Mouse (Mus musculus) MEL (cell line): ENCODE data around the gene Def8.

Experiments used
- CHD2 ChIP-seq: IDR thresholded peaks from 2 replicates; pipeline ENCODE4 v1.6.1; 2011; ENCODE audit warnings: low read length, improper control_type of control experiment
- CTCF ChIP-seq, 3 experiments: IDR thresholded peaks in 2 of 3; conservative IDR thresholded peaks in 1 of 3; 2 replicates each; pipeline ENCODE4 v1.5.1; 2011 to 2012; ENCODE audit warnings: low read length in 3 of 3, low read depth in 2 of 3, mild to moderate bottlenecking in 2 of 3, improper control_type of control experiment in 1 of 3, inconsistent platforms in 1 of 3, mixed read lengths in 1 of 3, moderate library complexity in 1 of 3; ENCODE audit not compliant: control insufficient read depth in 1 of 3, insufficient read depth in 1 of 3, poor library complexity in 1 of 3, severe bottlenecking in 1 of 3
- E2F4 ChIP-seq: IDR thresholded peaks from 2 replicates; pipeline ENCODE4 v1.6.1; 2011; ENCODE audit warnings: low read depth, low read length, improper control_type of control experiment, borderline replicate concordance
- EP300 ChIP-seq, 2 experiments: IDR thresholded peaks; 2 replicates each; pipeline ENCODE4 v1.6.1; 2011; ENCODE audit warnings: improper control_type of control experiment in 2 of 2, low read length in 2 of 2, low read depth in 1 of 2, mild to moderate bottlenecking in 1 of 2
- GABPA ChIP-seq: IDR thresholded peaks from 2 replicates; pipeline ENCODE4 v1.6.1; 2012; ENCODE audit warnings: low read depth, mild to moderate bottlenecking, inconsistent platforms, low read length, improper control_type of control experiment, moderate library complexity
- MAZ ChIP-seq: IDR thresholded peaks from 2 replicates; pipeline ENCODE4 v1.6.1; 2012; ENCODE audit warnings: low read depth, mild to moderate bottlenecking, inconsistent platforms, low read length, improper control_type of control experiment
- MYC ChIP-seq: IDR thresholded peaks from 2 replicates; pipeline ENCODE4 v1.6.1; 2011; ENCODE audit warnings: low read depth, mild to moderate bottlenecking, low read length, improper control_type of control experiment, moderate library complexity
- NRF1 ChIP-seq: IDR thresholded peaks from 2 replicates; pipeline ENCODE4 v1.6.1; 2014; ENCODE audit warnings: low read depth, mild to moderate bottlenecking, inconsistent platforms, low read length, improper control_type of control experiment, moderate library complexity; ENCODE audit not compliant: poor library complexity, insufficient read depth, severe bottlenecking
- POLR2A ChIP-seq, 2 experiments: IDR thresholded peaks; 2 replicates each; pipeline ENCODE4 v1.6.1; 2011 to 2012; ENCODE audit warnings: low read length in 2 of 2, mild to moderate bottlenecking in 2 of 2, control low read depth in 1 of 2, improper control_type of control experiment in 1 of 2, low read depth in 1 of 2, moderate library complexity in 1 of 2; ENCODE audit not compliant: control insufficient read depth in 1 of 2, insufficient read depth in 1 of 2, poor library complexity in 1 of 2
- POLR2AphosphoS2 ChIP-seq: IDR thresholded peaks from 2 replicates; pipeline ENCODE4 v1.6.1; 2011; ENCODE audit warnings: low read length, improper control_type of control experiment
- POLR2AphosphoS5 ChIP-seq: IDR thresholded peaks from 2 replicates; pipeline ENCODE4 v1.6.1; 2012; ENCODE audit warnings: low read depth, borderline replicate concordance, mild to moderate bottlenecking, inconsistent platforms, low read length, moderate library complexity, mixed read lengths
- SMC3 ChIP-seq: IDR thresholded peaks from 2 replicates; pipeline ENCODE4 v1.6.1; 2011; ENCODE audit warnings: low read depth, low read length, improper control_type of control experiment

DNA sequence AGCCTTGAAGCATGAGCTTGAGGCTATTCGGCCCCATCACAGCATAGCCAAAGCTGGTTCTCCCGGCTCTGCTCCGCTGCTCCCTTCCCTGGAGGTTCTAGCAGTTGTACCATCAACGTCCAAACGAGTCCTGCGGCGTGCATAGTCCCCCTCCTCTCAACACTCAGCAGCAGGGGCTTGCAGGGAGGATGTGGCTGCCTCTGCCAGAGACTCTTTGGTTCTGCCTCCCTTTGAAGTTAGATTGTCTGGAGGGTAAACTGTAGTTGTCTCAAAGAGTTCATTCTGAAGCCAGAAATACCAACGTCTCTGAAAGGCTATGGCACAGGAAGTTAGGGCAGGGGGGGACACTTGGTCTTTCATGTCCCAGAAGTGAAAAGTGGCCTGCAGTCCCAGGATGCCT, 18.8 kb upstream of the Def8 start:
- TF ChIP-seq GABPA: no peak
- no peak for TF ChIP-seq POLR2AphosphoS5
- no peak for TF ChIP-seq CHD2
- TF ChIP-seq POLR2AphosphoS2: no peak; the same call in 1 of the 2 replicates
- TF ChIP-seq EP300 (IDR thresholded peaks at IDR 0.05; ENCODE audit: low read depth in 1 of 2, low read length in 2 of 2): no peak
- no peak for TF ChIP-seq MAZ
- no peak for TF ChIP-seq CTCF (IDR thresholded peaks at IDR 0.05 in 2 of 3, conservative IDR thresholded peaks at IDR 0.05 in 1 of 3; ENCODE audit: control insufficient read depth in 1 of 3, insufficient read depth in 1 of 3, low read depth in 2 of 3, low read length in 3 of 3, poor library complexity in 1 of 3, severe bottlenecking in 1 of 3)
- TF ChIP-seq POLR2A (IDR thresholded peaks at IDR 0.05; ENCODE audit: control insufficient read depth in 1 of 2, insufficient read depth in 1 of 2, low read depth in 1 of 2, low read length in 2 of 2, poor library complexity in 1 of 2): no peak
- TF ChIP-seq SMC3: no peak
- TF ChIP-seq NRF1: no peak
- no peak for TF ChIP-seq MYC
- no peak for TF ChIP-seq E2F4
